Mouse (Mus musculus) intestine, postnatal 0 days (tissue): Measurements from ENCODE around the gene Zzz3. TPM values are rescaled to one million over a fixed set of nuclear protein-coding genes. Genes with fewer than 3 reads are reported as not detected.

Source experiments
- ATAC-seq: fragments of 200-750 bp; cut with Nextera tagmentation; 2 replicates; pipeline ENCODE4 v1.8.0; 2017; ENCODE audit warnings: mild to moderate bottlenecking, moderate TSS enrichment, moderate library complexity
- H3K27ac ChIP-seq: fragments of 300-500 bp; sonication (generic); 2 replicates; pipeline ENCODE4 v1.5.1; 2014; ENCODE audit warnings: mild to moderate bottlenecking, low read depth, low read length, moderate library complexity
- H3K27me3 ChIP-seq: fragments of 300-500 bp; sonication (generic); replicated peaks from 2 replicates; pipeline ENCODE4 v1.6.1; 2014; ENCODE audit warnings: low read length, mixed read lengths; ENCODE audit not compliant: control insufficient read depth, insufficient read depth
- H3K36me3 ChIP-seq: fragments of 300-500 bp; sonication (generic); 2 replicates; pipeline ENCODE4 v1.6.1; 2014; ENCODE audit warnings: mild to moderate bottlenecking, moderate library complexity; ENCODE audit not compliant: control insufficient read depth, insufficient read depth
- H3K4me1 ChIP-seq: fragments of 300-500 bp; sonication (generic); replicated peaks from 2 replicates; pipeline ENCODE4 v1.6.1; 2014; ENCODE audit warnings: antibody characterized with exemption, low read length, mixed read lengths; ENCODE audit not compliant: control insufficient read depth, insufficient read depth
- H3K4me2 ChIP-seq: fragments of 300-500 bp; sonication (generic); replicated peaks from 2 replicates; pipeline ENCODE4 v1.6.1; 2014; ENCODE audit warnings: low read depth, mild to moderate bottlenecking, moderate library complexity
- H3K4me3 ChIP-seq: fragments of 300-500 bp; sonication (generic); 2 replicates; pipeline ENCODE4 v1.5.1; 2014; ENCODE audit warnings: low read depth, low read length
- H3K9ac ChIP-seq: fragments of 300-500 bp; sonication (generic); 2 replicates; pipeline ENCODE4 v1.6.1; 2014; ENCODE audit warnings: mild to moderate bottlenecking, low read depth, low read length
- H3K9me3 ChIP-seq: fragments of 300-500 bp; sonication (generic); 2 replicates; pipeline ENCODE4 v1.6.1; 2016; ENCODE audit warnings: mixed run types; ENCODE audit not compliant: control insufficient read depth
- CTCF ChIP-seq: sonication (generic); IDR thresholded peaks from 2 replicates; pipeline ENCODE4 v1.5.1; 2016; ENCODE audit warnings: low read depth, mild to moderate bottlenecking, control low read depth, antibody characterized with exemption, moderate library complexity
- WGBS: fragments of 180-500 bp; shearing (Covaris S2); extraction: QIAGEN DNeasy Blood & Tissue Kit; methylation state at CpG from one replicate; pipeline ENCODE4 v1.1.7; 2014; 5-methylcytosine and 5-hydroxymethylcytosine counted together
- polyA plus RNA-seq: library from polyadenylated mRNA; unstranded; fragments of >200 nt; fragmentation: Nextera tagmentation; extraction: Ambion mirVana; gene quantifications from 2 replicates; pipeline ENCODE4 v1.2.1, GENCODE M21; 2015

The Zzz3 gene
- polyA plus RNA-seq, 1 experiment from 2014 or later: 19.6 TPM

GRCm38 (mm10) chr3:152475278-152475669 lies 80.0 kb downstream of the Zzz3 start:
- Histone ChIP-seq H3K36me3 (no peaks in the 10 kb centered on the region), H3K9me3 (no peaks in the 10 kb centered on the region), H3K27me3 (no peaks in the 10 kb centered on the region), H3K4me1 (no peaks in the 10 kb centered on the region), H3K27ac (no peak overlapping the region), H3K4me2 (no peak overlapping the region), H3K4me3 (no peak overlapping the region), H3K9ac (no peak overlapping the region)
- ATAC-seq: no peak
- TF ChIP-seq CTCF: no peak
- 93% methylated on average over 1 of the region's 1 CpGs for WGBS

- Histone ChIP-seq H3K4me3 (no peak overlapping the region), H3K9me3 (no peaks in the 10 kb centered on the region), H3K36me3 (no peaks in the 10 kb centered on the region), H3K27me3 (no peaks in the 10 kb centered on the region), H3K27ac (no peak overlapping the region), H3K4me2 (no peak overlapping the region), H3K9ac (no peak overlapping the region), H3K4me1 (no peaks in the 10 kb centered on the region)
- 91% methylated on average over 3 of the region's 3 CpGs for WGBS
- no peak for ATAC-seq
- no peak for TF ChIP-seq CTCF
These were observed 80.6 kb downstream of the Zzz3 start for GRCm38 (mm10) chr3:152475894-152476293.

GRCm38 (mm10) chr3:152477796-152478527 lies 82.7 kb downstream of the Zzz3 start:
- Histone ChIP-seq H3K27me3 (no peaks in the 10 kb centered on the region), H3K9ac (peak overlapping the region; percentile 49), H3K27ac (0 out of 2 replicates have a peak overlapping the region, but pooled peaks have one; percentile 4), H3K9me3 (no peaks in the 10 kb centered on the region), H3K4me3 (peak overlapping the region; percentile 39), H3K4me2 (peak overlapping the region; percentile 82), H3K36me3 (no peaks in the 10 kb centered on the region), H3K4me1 (no peaks in the 10 kb centered on the region)
- ATAC-seq: peak; percentile 77
- peak; percentile 88 for TF ChIP-seq CTCF
- WGBS: under 1% methylated on average over 23 of the region's 23 CpGs

GRCm38 (mm10) chr3:152478599-152479435 lies 83.5 kb downstream of the Zzz3 start:
- 3% methylated on average over 12 of the region's 16 CpGs for WGBS
- 0 out of 2 replicates have a peak overlapping the region, but pooled peaks have one; percentile 4 for H3K27ac ChIP-seq
- no peaks in the 10 kb centered on the region for H3K36me3 ChIP-seq
- H3K4me2 ChIP-seq: peak overlapping the region; percentile 82
- H3K9ac ChIP-seq: peak overlapping the region; percentile 49
- peak; percentile 69 for ATAC-seq
- no peaks in the 10 kb centered on the region for H3K9me3 ChIP-seq
- no peak for TF ChIP-seq CTCF
- no peaks in the 10 kb centered on the region for H3K4me1 ChIP-seq
- H3K27me3 ChIP-seq: no peaks in the 10 kb centered on the region
- peak overlapping the region; percentile 39 for H3K4me3 ChIP-seq

GRCm38 (mm10) chr3:152480336-152480735 lies 85.1 kb downstream of the Zzz3 start:
- Histone ChIP-seq H3K4me3 (no peak overlapping the region), H3K4me2 (no peak overlapping the region), H3K36me3 (no peaks in the 10 kb centered on the region), H3K27me3 (no peaks in the 10 kb centered on the region), H3K9ac (no peak overlapping the region), H3K4me1 (no peaks in the 10 kb centered on the region), H3K27ac (no peak overlapping the region), H3K9me3 (no peaks in the 10 kb centered on the region)
- WGBS: 93% methylated on average over 6 of the region's 6 CpGs
- no peak for ATAC-seq
- TF ChIP-seq CTCF: no peak

- Histone ChIP-seq H3K4me1 (no peaks in the 10 kb centered on the region), H3K36me3 (no peaks in the 10 kb centered on the region), H3K27me3 (no peaks in the 10 kb centered on the region), H3K27ac (no peak overlapping the region), H3K9ac (no peak overlapping the region), H3K4me2 (no peak overlapping the region), H3K9me3 (no peaks in the 10 kb centered on the region), H3K4me3 (no peak overlapping the region)
- WGBS: 82% methylated on average over 8 of the region's 8 CpGs
- no peak for ATAC-seq
- TF ChIP-seq CTCF: no peak
These were observed 86.9 kb downstream of the Zzz3 start for GRCm38 (mm10) chr3:152482182-152482581.
